Mouse (Mus musculus) liver, embryonic 14.5 days (tissue): ENCODE measurements around the gene Klk1b4. TPM values are rescaled to one million over a fixed set of nuclear protein-coding genes. Genes with fewer than 3 reads are reported as not detected.

Experiments used
- ATAC-seq: fragments of 200-750 bp; cut with Nextera tagmentation; 2 replicates; pipeline ENCODE4 v1.8.0; 2017; ENCODE audit warnings: moderate number of reproducible peaks, mild to moderate bottlenecking, moderate library complexity; ENCODE audit not compliant: insufficient read depth
- DNase-seq, 3 experiments: peaks; one replicate each; pipeline ENCODE4 v3.0.0-alpha.2; 2012 to 2013; ENCODE audit warnings: low read depth in 3 of 3, low spot score in 3 of 3
- H3K27ac ChIP-seq: fragments of 300-500 bp; sonication (generic); 2 replicates; pipeline ENCODE4 v1.5.1; 2014; ENCODE audit warnings: moderate library complexity, mild to moderate bottlenecking, control low read depth, inconsistent platforms
- H3K27me3 ChIP-seq: fragments of 300-500 bp; sonication (generic); 2 replicates; pipeline ENCODE4 v1.6.1; 2014; ENCODE audit warnings: mild to moderate bottlenecking, low read length, moderate library complexity; ENCODE audit not compliant: control insufficient read depth, insufficient read depth
- H3K36me3 ChIP-seq: fragments of 300-500 bp; sonication (generic); replicated peaks from 2 replicates; pipeline ENCODE4 v1.6.1; 2014; ENCODE audit warnings: low read depth; ENCODE audit not compliant: control insufficient read depth, insufficient read depth
- H3K4me1 ChIP-seq, 2 experiments: fragments of 200-500 bp in 1 of 2; fragments of 300-500 bp in 1 of 2; sonication (generic) in 1 of 2; replicated peaks; 2 replicates each; pipeline ENCODE4 v1.6.1; 2012 to 2014; ENCODE audit warnings: antibody characterized with exemption in 1 of 2, inconsistent platforms in 1 of 2, low read length in 1 of 2; ENCODE audit not compliant: control insufficient read depth in 2 of 2, insufficient read depth in 2 of 2
- H3K4me2 ChIP-seq: fragments of 300-500 bp; sonication (generic); 2 replicates; pipeline ENCODE4 v1.6.1; 2014; ENCODE audit warnings: low read depth, mild to moderate bottlenecking, control low read depth, moderate library complexity
- H3K4me3 ChIP-seq, 2 experiments: fragments of 200-500 bp in 1 of 2; fragments of 300-500 bp in 1 of 2; sonication (generic) in 1 of 2; 2 replicates each; pipeline ENCODE4 v1.5.1; 2012 to 2014; ENCODE audit warnings: low read depth in 2 of 2, low read length in 2 of 2, mild to moderate bottlenecking in 2 of 2, control low read depth in 1 of 2, inconsistent platforms in 1 of 2, moderate library complexity in 1 of 2; ENCODE audit not compliant: insufficient read depth in 1 of 2
- H3K9ac ChIP-seq: fragments of 300-500 bp; sonication (generic); replicated peaks from 2 replicates; pipeline ENCODE4 v1.6.1; 2014; ENCODE audit warnings: mild to moderate bottlenecking, control low read depth, moderate library complexity
- H3K9me3 ChIP-seq: fragments of 300-500 bp; sonication (generic); 2 replicates; pipeline ENCODE4 v1.6.1; 2016; ENCODE audit warnings: low read length, mixed read lengths; ENCODE audit not compliant: control insufficient read depth
- CTCF ChIP-seq: IDR thresholded peaks from 2 replicates; pipeline ENCODE4 v1.5.1; 2016; ENCODE audit warnings: antibody characterized with exemption, low read depth, control low read depth
- EP300 ChIP-seq: IDR thresholded peaks from 2 replicates; pipeline ENCODE4 v1.6.1; 2016; ENCODE audit warnings: antibody characterized with exemption, low read depth
- WGBS: fragments of 180-500 bp; shearing (Covaris S2); extraction: QIAGEN DNeasy Blood & Tissue Kit; methylation state at CpG from one replicate; pipeline ENCODE4 v1.1.7; 2014; ENCODE audit not compliant: insufficient replicate concordance; 5-methylcytosine and 5-hydroxymethylcytosine counted together
- polyA plus RNA-seq, 2 experiments: library from polyadenylated mRNA; depleted of rRNA in 1 of 2; stranded (reverse) in 1 of 2; unstranded in 1 of 2; fragments of >200 nt; fragmentation: Nextera tagmentation in 1 of 2; extraction: Ambion mirVana in 1 of 2; gene quantifications; 2 replicates each; pipeline versions ENCODE4 v1.2.1 to v1.2.3; 2012 to 2014

Klk1b4 gene
- polyA plus RNA-seq, 2 experiments: 0.06 TPM; not detected in 1

DNA sequence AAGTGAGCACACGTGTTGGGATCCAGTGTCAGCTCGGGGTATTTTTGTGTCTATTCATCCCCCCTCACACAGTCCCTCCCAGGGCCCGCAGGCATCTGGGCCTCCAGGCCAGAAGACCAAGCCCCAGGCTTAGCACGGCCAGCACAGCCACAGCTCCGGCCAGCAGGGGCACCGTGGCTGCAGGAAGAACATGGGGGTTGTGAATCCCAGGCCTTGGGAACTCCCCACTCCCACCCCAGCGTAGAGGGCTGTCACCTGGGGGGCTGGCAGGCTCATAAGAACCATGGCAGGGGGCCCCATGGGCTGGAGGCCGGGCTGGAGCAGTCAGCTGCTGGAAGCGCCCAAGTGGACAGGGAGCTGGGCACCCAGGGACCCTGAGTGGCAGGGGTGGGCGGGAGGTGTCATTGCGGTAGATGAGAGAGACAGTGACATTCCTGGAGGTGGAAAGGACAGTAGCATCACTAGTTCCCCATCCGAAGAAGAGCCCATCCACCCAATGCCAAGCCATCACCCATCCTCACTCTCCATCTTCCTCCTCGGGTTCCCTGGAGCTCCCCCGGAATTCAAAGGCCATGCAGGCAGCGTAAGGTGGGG lies 45.9 kb downstream of the Klk1b4 start:
- H3K4me1 ChIP-seq: no peaks in the 10 kb centered on the region
- ATAC-seq (peak; percentile 18; the same call in 1 of the 2 replicates), DNase-seq (no peak)
- H3K27me3 ChIP-seq: no peaks in the 10 kb centered on the region
- no peaks in the 10 kb centered on the region for H3K9me3 ChIP-seq
- 68% methylated on average over 15 of the region's 15 CpGs for WGBS
- TF ChIP-seq EP300 (no peak), CTCF (no peak)
- no peak overlapping the region for H3K27ac ChIP-seq
- H3K4me2 ChIP-seq: no peak overlapping the region
- H3K4me3 ChIP-seq: no peak overlapping the region
- no peak overlapping the region for H3K9ac ChIP-seq
- peaks cover 36% of the 10 kb centered on the region for H3K36me3 ChIP-seq

DNA sequence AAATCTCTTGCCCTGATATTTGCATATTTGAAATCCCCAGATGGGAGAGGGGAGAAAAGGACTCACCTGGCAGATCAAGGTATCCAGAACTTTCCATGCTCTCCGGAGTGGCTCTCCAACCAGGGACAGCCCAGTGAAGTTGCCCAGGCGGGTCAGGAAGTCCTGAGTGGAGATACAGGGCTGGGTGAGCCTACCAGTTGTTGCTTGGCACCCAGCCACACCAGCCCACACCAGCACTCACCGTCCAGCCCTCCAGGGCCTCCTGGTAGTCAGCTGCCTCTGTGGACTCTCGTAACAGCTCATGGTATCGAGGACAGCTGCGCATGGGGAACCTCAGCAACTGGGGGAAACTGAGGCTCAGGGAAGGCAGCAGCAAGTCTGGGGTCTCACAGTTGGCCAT lies 47.7 kb downstream of the Klk1b4 start:
- DNase-seq (no peak), ATAC-seq (no peak)
- Histone ChIP-seq H3K9me3 (no peaks in the 10 kb centered on the region), H3K4me2 (no peak overlapping the region), H3K4me3 (no peak overlapping the region), H3K4me1 (no peaks in the 10 kb centered on the region), H3K27ac (no peak overlapping the region), H3K36me3 (peaks cover 21% of the 10 kb centered on the region), H3K27me3 (no peaks in the 10 kb centered on the region), H3K9ac (no peak overlapping the region)
- WGBS: 69% methylated on average over 6 of the region's 6 CpGs
- TF ChIP-seq CTCF: no peak

DNA sequence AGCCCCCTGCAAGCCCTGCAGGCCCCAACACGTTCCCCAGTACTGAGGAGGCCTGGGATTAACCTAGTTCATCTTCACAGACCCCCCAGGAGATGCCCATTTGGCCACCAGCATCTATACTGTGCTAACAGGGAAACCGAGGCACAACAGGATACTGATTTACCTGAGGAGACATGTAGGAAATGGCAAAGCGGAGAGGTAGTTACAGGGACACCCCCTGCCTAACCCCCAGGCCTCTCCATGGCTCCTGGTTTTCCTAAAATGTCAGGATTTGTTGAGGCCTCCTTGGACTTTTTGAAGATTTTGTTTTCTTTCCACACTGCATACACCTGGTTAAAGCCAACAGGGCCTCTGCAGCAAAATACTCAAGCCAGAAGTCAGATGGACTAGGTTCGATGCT lies 50.0 kb downstream of the Klk1b4 start, which contains the start of gene Acp4:
TSS of gene Acp4 (minus strand) at position 101 of the 400 bp plus-strand sequence.
- no peaks in the 10 kb centered on the region for H3K4me1 ChIP-seq

DNA sequence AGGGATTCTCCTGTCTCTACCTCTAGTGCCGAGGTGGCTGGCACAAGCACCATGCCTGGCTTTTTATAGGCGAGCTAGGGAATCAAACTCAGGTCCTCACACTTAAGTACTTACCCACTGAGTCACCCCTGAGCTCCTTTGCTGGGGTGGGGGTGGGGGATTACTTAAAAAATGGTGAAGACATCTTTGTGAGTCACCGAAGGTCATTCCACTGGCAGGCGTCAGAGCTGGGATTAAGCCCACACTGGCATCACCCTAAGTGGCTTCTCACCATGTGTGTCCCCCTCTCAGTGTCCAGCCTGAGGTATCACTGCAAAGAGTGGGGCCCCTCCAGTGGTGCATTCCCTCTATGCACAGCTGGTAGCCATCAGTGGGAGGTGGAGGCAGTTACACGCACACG lies 53.2 kb downstream of the Klk1b4 start:
- H3K4me1 ChIP-seq: no peaks in the 10 kb centered on the region
- TF ChIP-seq CTCF (no peak), EP300 (no peak)
- ATAC-seq: no peak

More for the DNA sequence above, 50.0 kb downstream of the Klk1b4 start, which contains the start of gene Acp4:
- ATAC-seq: no peak
- Histone ChIP-seq H3K27ac (no peak within 1 kb of the TSS), H3K27me3 (peaks cover 3% of the 10 kb centered on the region; the same call in 1 of the 2 replicates), H3K4me3 (no peak within 1 kb of the TSS), H3K36me3 (peaks cover 7% of the 10 kb centered on the region; the same call in 1 of the 2 replicates), H3K4me2 (no peak within 1 kb of the TSS), H3K9me3 (no peaks in the 10 kb centered on the region), H3K9ac (no peak within 1 kb of the TSS)
- DNase-seq: no peak
- whole genome bisulfite sequencing: 52% methylated on average over 4 of the region's 4 CpGs
- TF ChIP-seq EP300 (no peak), CTCF (no peak)

DNA sequence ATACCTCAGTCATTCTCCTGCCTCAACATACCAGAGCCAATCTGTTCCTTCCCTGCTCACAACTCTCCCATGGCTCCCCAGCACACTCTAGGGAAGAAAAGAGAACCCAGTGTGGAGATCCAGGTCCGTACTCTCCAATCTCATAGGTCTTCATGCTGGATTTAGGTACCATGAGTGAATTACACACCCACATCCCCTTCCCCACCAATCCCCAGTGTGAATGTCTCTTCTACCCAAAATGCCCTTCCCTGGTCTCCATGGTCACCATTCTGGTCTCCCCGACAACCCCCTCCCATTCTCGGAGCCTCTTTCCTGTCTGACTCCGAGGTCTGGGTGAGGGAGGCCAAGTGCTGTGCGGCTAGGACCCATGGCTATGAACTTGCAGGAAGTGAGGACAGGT lies 53.9 kb downstream of the Klk1b4 start, which contains the start of gene Gm15517:
TSS of gene Gm15517 (plus strand) at position 301 of the 400 bp plus-strand sequence.
- TF ChIP-seq CTCF (no peak), EP300 (no peak)
- Histone ChIP-seq H3K36me3 (no peaks in the 10 kb centered on the region), H3K4me1 (no peaks in the 10 kb centered on the region), H3K9ac (no peak within 1 kb of the TSS), H3K4me3 (no peak within 1 kb of the TSS), H3K27me3 (peaks cover 3% of the 10 kb centered on the region), H3K27ac (no peak within 1 kb of the TSS), H3K9me3 (no peaks in the 10 kb centered on the region), H3K4me2 (no peak within 1 kb of the TSS)
- ATAC-seq (no peak), DNase-seq (no peak)
- 36% methylated on average over 5 of the region's 5 CpGs for WGBS

More for the DNA sequence above, 53.2 kb downstream of the Klk1b4 start:
- no peaks in the 10 kb centered on the region for H3K9me3 ChIP-seq
- no peak overlapping the region for H3K4me3 ChIP-seq
- WGBS: 57% methylated on average over 6 of the region's 6 CpGs
- no peaks in the 10 kb centered on the region for H3K36me3 ChIP-seq
- H3K27me3 ChIP-seq: peaks cover 3% of the 10 kb centered on the region
- no peak for DNase-seq
- H3K27ac ChIP-seq: no peak overlapping the region
- H3K4me2 ChIP-seq: no peak overlapping the region
- H3K9ac ChIP-seq: no peak overlapping the region

Other genes with a start within 250 kb of the Klk1b4 start
- gene Klk1b1, start 240.7 kb upstream of the Klk1b4 start, polyA plus RNA-seq (2012; rRNA removed): not detected in 2 replicates
- not detected in 2 replicates for gene Klk1b1, start 240.7 kb upstream of the Klk1b4 start, polyA plus RNA-seq (2014; fragmentation: Nextera tagmentation; extraction: Ambion mirVana)
- not detected in 2 replicates for gene Klk1b9, start 231.4 kb upstream of the Klk1b4 start, polyA plus RNA-seq (2012; rRNA removed)
- not detected in 2 replicates for gene Klk1b9, start 231.4 kb upstream of the Klk1b4 start, polyA plus RNA-seq (2014; fragmentation: Nextera tagmentation; extraction: Ambion mirVana)
- not detected in 2 replicates for gene Klk1b11, start 211.6 kb upstream of the Klk1b4 start, polyA plus RNA-seq (2012; rRNA removed)
- not detected in 2 replicates for gene Klk1b11, start 211.6 kb upstream of the Klk1b4 start, polyA plus RNA-seq (2014; fragmentation: Nextera tagmentation; extraction: Ambion mirVana)
- gene Klk1b26, start 195.3 kb upstream of the Klk1b4 start, polyA plus RNA-seq (2012; rRNA removed): not detected in 2 replicates
- not detected in 2 replicates for gene Klk1b26, start 195.3 kb upstream of the Klk1b4 start, polyA plus RNA-seq (2014; fragmentation: Nextera tagmentation; extraction: Ambion mirVana)
- 0.03 TPM in 1 of 2 replicates, not detected in the other for gene Klk1b27, start 155.1 kb upstream of the Klk1b4 start, polyA plus RNA-seq (2012; rRNA removed)
- not detected in 2 replicates for gene Klk1b27, start 155.1 kb upstream of the Klk1b4 start, polyA plus RNA-seq (2014; fragmentation: Nextera tagmentation; extraction: Ambion mirVana)
- not detected in 2 replicates for gene Klk1b21, start 105.1 kb upstream of the Klk1b4 start, polyA plus RNA-seq (2012; rRNA removed)
- gene Klk1b21, start 105.1 kb upstream of the Klk1b4 start, polyA plus RNA-seq (2014; fragmentation: Nextera tagmentation; extraction: Ambion mirVana): not detected in 2 replicates
- gene Klk1b22, start 94.8 kb upstream of the Klk1b4 start, polyA plus RNA-seq (2012; rRNA removed): not detected in 2 replicates
- not detected in 2 replicates for gene Klk1b22, start 94.8 kb upstream of the Klk1b4 start, polyA plus RNA-seq (2014; fragmentation: Nextera tagmentation; extraction: Ambion mirVana)
- not detected in 2 replicates for gene Klk1b16, start 70.7 kb upstream of the Klk1b4 start, polyA plus RNA-seq (2012; rRNA removed)
- not detected in 2 replicates for gene Klk1b16, start 70.7 kb upstream of the Klk1b4 start, polyA plus RNA-seq (2014; fragmentation: Nextera tagmentation; extraction: Ambion mirVana)
- gene Klk1b24, start 19.2 kb upstream of the Klk1b4 start, polyA plus RNA-seq (2012; rRNA removed): 0.08 TPM in 1 of 2 replicates, not detected in the other
- gene Klk1b24, start 19.2 kb upstream of the Klk1b4 start, polyA plus RNA-seq (2014; fragmentation: Nextera tagmentation; extraction: Ambion mirVana): not detected in 2 replicates
- not detected in 2 replicates for gene Klk1b3, start 9.2 kb upstream of the Klk1b4 start, polyA plus RNA-seq (2012; rRNA removed)
- not detected in 2 replicates for gene Klk1b3, start 9.2 kb upstream of the Klk1b4 start, polyA plus RNA-seq (2014; fragmentation: Nextera tagmentation; extraction: Ambion mirVana)
- not detected in 2 replicates for gene Klk1b5, start 8.5 kb downstream of the Klk1b4 start, polyA plus RNA-seq (2012; rRNA removed)
- not detected in 2 replicates for gene Klk1b5, start 8.5 kb downstream of the Klk1b4 start, polyA plus RNA-seq (2014; fragmentation: Nextera tagmentation; extraction: Ambion mirVana)
- gene Klk1, start 17.9 kb downstream of the Klk1b4 start, polyA plus RNA-seq (2012; rRNA removed): not detected in 2 replicates
- not detected in 2 replicates for gene Klk1, start 17.9 kb downstream of the Klk1b4 start, polyA plus RNA-seq (2014; fragmentation: Nextera tagmentation; extraction: Ambion mirVana)
- not detected in 2 replicates for gene Gm36864, start 28.7 kb downstream of the Klk1b4 start, polyA plus RNA-seq (2012; rRNA removed)
- not detected in 2 replicates for gene Gm36864, start 28.7 kb downstream of the Klk1b4 start, polyA plus RNA-seq (2014; fragmentation: Nextera tagmentation; extraction: Ambion mirVana)
- gene 1700028J19Rik, start 39.3 kb downstream of the Klk1b4 start, polyA plus RNA-seq (2012; rRNA removed): 0.97 and 1.3 TPM in 2 replicates
- gene 1700028J19Rik, start 39.3 kb downstream of the Klk1b4 start, polyA plus RNA-seq (2014; fragmentation: Nextera tagmentation; extraction: Ambion mirVana): 1.3 and 1.5 TPM in 2 replicates
- gene 2410002F23Rik, start 39.3 kb downstream of the Klk1b4 start, polyA plus RNA-seq (2012; rRNA removed): 43.8 and 47.9 TPM in 2 replicates
- 20.0 and 21.8 TPM in 2 replicates for gene 2410002F23Rik, start 39.3 kb downstream of the Klk1b4 start, polyA plus RNA-seq (2014; fragmentation: Nextera tagmentation; extraction: Ambion mirVana)
- gene Acp4, start 49.9 kb downstream of the Klk1b4 start, polyA plus RNA-seq (2012; rRNA removed): not detected in 2 replicates
- gene Acp4, start 49.9 kb downstream of the Klk1b4 start, polyA plus RNA-seq (2014; fragmentation: Nextera tagmentation; extraction: Ambion mirVana): not detected in 2 replicates
- gene Gm15517, start 54.0 kb downstream of the Klk1b4 start, polyA plus RNA-seq (2012; rRNA removed): not detected in 2 replicates
- not detected in 2 replicates for gene Gm15517, start 54.0 kb downstream of the Klk1b4 start, polyA plus RNA-seq (2014; fragmentation: Nextera tagmentation; extraction: Ambion mirVana)
- gene Clec11a, start 99.5 kb downstream of the Klk1b4 start, polyA plus RNA-seq (2012; rRNA removed): 0.34 and 0.38 TPM in 2 replicates
- 0.33 and 0.51 TPM in 2 replicates for gene Clec11a, start 99.5 kb downstream of the Klk1b4 start, polyA plus RNA-seq (2014; fragmentation: Nextera tagmentation; extraction: Ambion mirVana)
- gene Shank1, start 102.8 kb downstream of the Klk1b4 start, polyA plus RNA-seq (2012; rRNA removed): 0.04 and 0.06 TPM in 2 replicates
- 0.05 TPM in 1 of 2 replicates, not detected in the other for gene Shank1, start 102.8 kb downstream of the Klk1b4 start, polyA plus RNA-seq (2014; fragmentation: Nextera tagmentation; extraction: Ambion mirVana)
- 0.02 and 0.06 TPM in 2 replicates for gene Syt3, start 176.7 kb downstream of the Klk1b4 start, polyA plus RNA-seq (2012; rRNA removed)
- gene Syt3, start 176.7 kb downstream of the Klk1b4 start, polyA plus RNA-seq (2014; fragmentation: Nextera tagmentation; extraction: Ambion mirVana): 0.14 TPM in 1 of 2 replicates, not detected in the other
- gene 1700008O03Rik, start 178.4 kb downstream of the Klk1b4 start, polyA plus RNA-seq (2012; rRNA removed): 0.06 and 0.12 TPM in 2 replicates
- gene 1700008O03Rik, start 178.4 kb downstream of the Klk1b4 start, polyA plus RNA-seq (2014; fragmentation: Nextera tagmentation; extraction: Ambion mirVana): not detected in 2 replicates
- 0.02 and 0.30 TPM in 2 replicates for gene Lrrc4b, start 221.6 kb downstream of the Klk1b4 start, polyA plus RNA-seq (2012; rRNA removed)
- not detected in 2 replicates for gene Lrrc4b, start 221.6 kb downstream of the Klk1b4 start, polyA plus RNA-seq (2014; fragmentation: Nextera tagmentation; extraction: Ambion mirVana)